Mouse (Mus musculus) myocyte (in vitro differentiated cells): Measurements from ENCODE around the gene Celsr3.

Experiments used
- MAX ChIP-seq: IDR thresholded peaks from one replicate; pipeline ENCODE4 v1.6.1; 2011; ENCODE audit warnings: low read depth, mild to moderate bottlenecking, control low read depth
- MYOD1 ChIP-seq, 3 experiments: IDR thresholded peaks; one replicate each; pipeline ENCODE4 v1.6.1; 2011; ENCODE audit warnings: control low read depth in 2 of 3, low read depth in 2 of 3, mild to moderate bottlenecking in 2 of 3, moderate library complexity in 1 of 3; ENCODE audit not compliant: insufficient read length in 2 of 3, control insufficient read depth in 1 of 3
- POLR2A ChIP-seq: IDR thresholded peaks from one replicate; pipeline ENCODE4 v1.6.1; 2011; ENCODE audit warnings: low read depth, mild to moderate bottlenecking, control low read depth, moderate library complexity; ENCODE audit not compliant: insufficient read length
- TCF12 ChIP-seq: IDR thresholded peaks from one replicate; pipeline ENCODE4 v1.6.1; 2011; ENCODE audit warnings: mild to moderate bottlenecking, control low read depth; ENCODE audit not compliant: poor library complexity, insufficient read depth, severe bottlenecking

DNA sequence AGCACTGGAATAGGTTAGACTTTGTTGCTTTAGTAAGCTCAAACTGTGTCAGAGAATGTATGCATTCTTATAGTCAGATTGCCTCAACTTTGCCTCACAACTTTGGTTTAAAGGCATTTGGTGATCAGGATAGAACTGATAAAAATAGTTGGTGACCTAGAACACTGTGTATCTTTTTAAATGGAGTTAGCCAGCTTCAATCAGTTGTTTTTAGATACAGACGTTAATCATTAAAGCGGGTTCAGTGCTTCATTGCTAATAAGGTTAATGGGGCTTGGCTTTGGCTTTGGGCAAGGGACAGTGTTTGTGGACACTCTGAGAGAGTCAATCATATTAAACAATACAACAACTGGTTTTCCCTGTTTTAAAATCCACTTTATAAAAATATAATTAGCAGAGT is 30.8 kb upstream of the Celsr3 start:
- TF ChIP-seq POLR2A (no peak), MYOD1 (IDR thresholded peaks at IDR 0.05; ENCODE audit: control insufficient read depth in 1 of 3, insufficient read length in 2 of 3, low read depth in 2 of 3) (no peak), TCF12 (no peak), MAX (no peak)
